Mouse (Mus musculus) ES-E14 (cell line): ENCODE measurements at regions not wholly inside any gene's neighbourhood (a gene's known extent, or its start where the extent isn't known, plus 50 kb on each side); places are given as distances from the start of the nearest gene placed in this dataset.

Source experiments
- DNase-seq: peaks from one replicate; pipeline ENCODE4 v3.0.0-alpha.2; 2013; ENCODE audit warnings: low read depth, low spot score
- H3K27ac ChIP-seq: 2 replicates; pipeline ENCODE4 v1.5.1; 2012; ENCODE audit warnings: low read depth, mild to moderate bottlenecking, low read length, moderate library complexity, mixed read lengths; ENCODE audit not compliant: poor library complexity, insufficient read depth, severe bottlenecking
- H3K36me3 ChIP-seq: 2 replicates; pipeline ENCODE4 v1.6.1; 2012; ENCODE audit warnings: mild to moderate bottlenecking, low read length, moderate library complexity, mixed read lengths; ENCODE audit not compliant: control insufficient read depth, poor library complexity, insufficient read depth, severe bottlenecking
- H3K4me1 ChIP-seq, 2 experiments: fragments of 150-350 bp in 1 of 2; sonication (generic) in 1 of 2; 2 replicates each; pipeline ENCODE4 v1.6.1; 2012; ENCODE audit warnings: low read length in 2 of 2, mild to moderate bottlenecking in 1 of 2, mixed read lengths in 1 of 2; ENCODE audit not compliant: control insufficient read depth in 2 of 2, insufficient read depth in 2 of 2, poor library complexity in 1 of 2
- H3K4me3 ChIP-seq, 2 experiments: fragments of 150-350 bp in 1 of 2; sonication (generic) in 1 of 2; 2 replicates each; pipeline ENCODE4 v1.5.1; 2012; ENCODE audit warnings: low read length in 2 of 2, low read depth in 1 of 2, mild to moderate bottlenecking in 1 of 2, mixed read lengths in 1 of 2; ENCODE audit not compliant: insufficient read depth in 1 of 2, poor library complexity in 1 of 2, severe bottlenecking in 1 of 2
- H3K9ac ChIP-seq: 2 replicates; pipeline ENCODE4 v1.6.1; 2012; ENCODE audit warnings: low read depth, mild to moderate bottlenecking, low read length, mixed read lengths; ENCODE audit not compliant: poor library complexity, insufficient read depth, severe bottlenecking
- H3K9me3 ChIP-seq: fragments of 150-350 bp; sonication (generic); 2 replicates; pipeline ENCODE4 v1.6.1; 2012; ENCODE audit warnings: low read depth, mild to moderate bottlenecking, low read length; ENCODE audit not compliant: control insufficient read depth, insufficient read depth
- CHD2 ChIP-seq: IDR thresholded peaks from 2 replicates; pipeline ENCODE4 v1.6.1; 2014; ENCODE audit warnings: mild to moderate bottlenecking, low read depth, low read length, inconsistent platforms
- HCFC1 ChIP-seq: IDR thresholded peaks from 2 replicates; pipeline ENCODE4 v1.6.1; 2012; ENCODE audit warnings: low read length, inconsistent platforms, borderline replicate concordance; ENCODE audit not compliant: insufficient read depth
- MAFK ChIP-seq: IDR thresholded peaks from 2 replicates; pipeline ENCODE4 v1.6.1; 2014; ENCODE audit warnings: mild to moderate bottlenecking, low read depth, low read length, inconsistent platforms; ENCODE audit not compliant: insufficient read depth
- ZC3H11A ChIP-seq: IDR thresholded peaks from 2 replicates; pipeline ENCODE4 v1.6.1; 2012; ENCODE audit warnings: low read depth, mild to moderate bottlenecking, inconsistent platforms, low read length, borderline replicate concordance
- ZNF384 ChIP-seq: IDR thresholded peaks from 2 replicates; pipeline ENCODE4 v1.6.1; 2012; ENCODE audit warnings: low read depth, low read length, inconsistent platforms
- in situ Hi-C, 2 experiments: fragments of 600-800 bp; cut with MboI; formaldehyde crosslinking; loops; one replicate each; pipeline ENCODE4 v1.15.1; 2025; ENCODE audit warnings: low sequenced_read_pairs in 2 of 2, inconsistent platforms in 1 of 2; ENCODE audit not compliant: unreplicated experiment in 2 of 2

DNA sequence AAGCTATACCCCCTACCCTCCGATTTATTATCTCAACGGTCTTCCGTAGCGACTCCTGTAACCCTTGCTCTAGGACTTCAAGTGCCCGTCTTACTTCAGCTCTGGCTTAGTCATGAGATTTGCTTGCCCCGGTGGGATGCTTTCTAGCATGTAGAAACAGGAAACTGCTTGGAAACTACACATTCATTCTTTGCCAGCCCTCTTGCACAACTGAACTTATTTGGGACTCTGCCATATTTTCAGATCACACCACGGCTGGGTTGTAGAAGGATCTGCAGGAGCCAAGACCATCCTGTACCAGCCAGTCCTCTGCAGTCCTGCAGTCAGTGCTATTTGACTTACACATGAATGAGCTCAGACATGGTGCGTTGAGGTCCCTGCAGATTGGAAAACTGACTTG, 110.9 kb upstream of the Habp2 start:
- DNase-seq, result no peak
- no peak overlapping the region for H3K4me3 ChIP-seq
- no peak overlapping the region for H3K27ac ChIP-seq
- no peaks in the 10 kb centered on the region for H3K4me1 ChIP-seq
- TF ChIP-seq MAFK (no peak), HCFC1 (no peak), CHD2 (no peak), ZNF384 (no peak), ZC3H11A (no peak)
- H3K36me3 ChIP-seq, result no peaks in the 10 kb centered on the region
- no peak overlapping the region for H3K9ac ChIP-seq
- in situ Hi-C loops, result no loop called here
- no peaks in the 10 kb centered on the region for H3K9me3 ChIP-seq

DNA sequence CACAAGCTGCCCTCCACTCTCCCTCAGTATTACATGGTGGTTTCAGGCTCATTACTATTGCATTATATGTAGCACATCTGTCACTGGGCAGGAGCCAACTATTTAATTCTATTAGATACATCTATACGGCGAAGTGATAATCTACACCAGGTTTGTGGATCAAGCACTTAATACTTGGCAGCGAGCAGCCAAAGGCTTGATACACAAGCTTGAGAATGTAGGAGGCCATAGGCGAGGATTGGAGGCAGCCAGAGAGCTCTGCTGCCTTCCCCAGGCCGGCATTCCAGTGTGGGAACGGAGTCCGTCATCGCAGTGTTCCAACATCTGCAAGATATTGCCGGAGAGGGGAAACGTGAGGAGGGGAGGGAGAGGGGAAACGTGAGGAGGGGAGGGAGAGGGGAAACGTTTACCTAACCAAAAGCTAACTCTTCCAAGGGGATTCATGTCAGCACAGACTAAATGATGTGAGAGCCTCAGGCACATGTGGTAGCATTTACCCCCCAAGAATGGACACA, 109.6 kb upstream of the Habp2 start:
- in situ Hi-C loops, result no loop called here
- TF ChIP-seq CHD2 (no peak), ZC3H11A (no peak), ZNF384 (no peak), MAFK (no peak)
- DNase-seq, result no peak

DNA sequence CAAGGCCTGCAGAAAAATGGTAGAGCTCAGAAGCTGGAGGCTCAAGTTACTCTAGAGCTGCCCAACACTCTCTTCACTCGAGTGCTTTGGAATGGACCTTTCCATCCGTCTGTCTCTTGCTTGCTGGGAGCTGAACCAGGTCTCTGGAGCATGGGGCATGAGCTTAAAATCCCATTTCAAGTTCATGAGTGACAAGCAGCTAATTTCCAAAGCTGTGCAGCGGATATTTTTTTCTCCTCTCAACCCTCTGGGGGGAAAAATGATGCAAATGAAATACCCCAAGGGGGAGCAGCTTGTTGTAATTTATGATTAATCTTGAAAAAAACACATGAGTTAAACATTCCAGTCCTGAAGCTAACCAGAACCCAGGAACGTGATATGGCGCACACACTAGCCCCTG, 101.2 kb upstream of the Habp2 start:
- no peak for TF ChIP-seq CHD2
- TF ChIP-seq ZNF384, result no peak
- TF ChIP-seq HCFC1, result no peak
- no peak overlapping the region for H3K4me3 ChIP-seq
- H3K27ac ChIP-seq, result no peak overlapping the region
- in situ Hi-C loops, result no loop called here
- H3K9ac ChIP-seq, result no peak overlapping the region
- DNase-seq, result no peak
- no peaks in the 10 kb centered on the region for H3K4me1 ChIP-seq
- H3K9me3 ChIP-seq, result no peaks in the 10 kb centered on the region
- no peaks in the 10 kb centered on the region for H3K36me3 ChIP-seq

More for the DNA sequence above, 109.6 kb upstream of the Habp2 start:
- no peak overlapping the region for H3K27ac ChIP-seq
- H3K9me3 ChIP-seq, result no peaks in the 10 kb centered on the region
- no peak overlapping the region for H3K9ac ChIP-seq
- H3K4me3 ChIP-seq, result no peak overlapping the region
- no peaks in the 10 kb centered on the region for H3K36me3 ChIP-seq
- no peaks in the 10 kb centered on the region for H3K4me1 ChIP-seq

DNA sequence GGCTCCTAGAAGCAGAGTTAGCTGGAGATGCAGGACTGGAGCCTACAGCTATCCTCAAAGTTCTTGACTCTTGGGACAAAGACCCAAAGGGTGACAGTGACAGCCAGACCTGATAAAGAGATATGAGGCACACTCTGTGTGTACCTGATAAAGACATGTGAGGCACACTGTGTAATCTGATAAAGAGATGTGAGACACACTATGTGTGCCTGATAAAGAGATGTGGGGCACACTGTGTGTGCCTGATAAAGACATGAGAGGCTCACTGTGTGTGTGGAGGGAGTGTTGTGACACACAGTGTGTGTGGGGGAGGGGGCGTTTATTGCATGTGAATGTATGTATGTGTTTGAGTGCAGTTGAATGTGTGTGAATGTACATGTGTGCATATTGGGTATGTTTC, 97.8 kb upstream of the Habp2 start:
- in situ Hi-C loops, result no loop called here
- no peaks in the 10 kb centered on the region for H3K9me3 ChIP-seq
- no peak for DNase-seq

DNA sequence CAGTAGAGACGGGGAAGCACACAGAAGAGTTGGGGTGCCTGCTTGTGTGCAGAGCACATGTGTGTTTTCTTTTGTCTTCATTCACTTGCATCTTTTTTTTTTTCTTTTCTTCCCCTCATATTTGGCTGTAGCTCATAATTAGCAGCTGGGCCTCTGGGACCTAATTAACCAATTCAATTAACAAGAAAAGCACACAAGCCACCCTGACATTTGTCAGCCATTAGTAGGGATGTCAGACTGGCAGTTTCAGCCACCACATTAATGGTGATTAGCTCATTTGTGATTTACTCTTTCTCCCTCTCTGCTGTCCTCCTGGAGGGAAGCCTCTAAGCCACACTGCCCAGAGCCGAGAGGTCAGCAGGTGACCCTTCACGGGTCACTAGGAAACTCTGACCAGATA, 96.7 kb upstream of the Habp2 start:
- no peaks in the 10 kb centered on the region for H3K9me3 ChIP-seq
- no peak overlapping the region for H3K4me3 ChIP-seq
- H3K9ac ChIP-seq, result no peak overlapping the region
- DNase-seq, result no peak
- no peak for TF ChIP-seq HCFC1
- TF ChIP-seq ZC3H11A, result no peak
- no peak for TF ChIP-seq MAFK
- TF ChIP-seq CHD2, result no peak
- no peak for TF ChIP-seq ZNF384
- H3K27ac ChIP-seq, result no peak overlapping the region
- no peaks in the 10 kb centered on the region for H3K4me1 ChIP-seq
- in situ Hi-C loops, result no loop called here
- H3K36me3 ChIP-seq, result no peaks in the 10 kb centered on the region

More for the DNA sequence above, 97.8 kb upstream of the Habp2 start:
- TF ChIP-seq ZNF384 (no peak), ZC3H11A (no peak), MAFK (no peak), CHD2 (no peak), HCFC1 (no peak)
- Histone ChIP-seq H3K27ac (no peak overlapping the region), H3K36me3 (no peaks in the 10 kb centered on the region), H3K4me3 (no peak overlapping the region), H3K4me1 (no peaks in the 10 kb centered on the region), H3K9ac (no peak overlapping the region)
